Mouse (Mus musculus): ENCODE data around the gene Pgm2. TPM values are rescaled to one million over a fixed set of nuclear protein-coding genes. Genes with fewer than 3 reads are reported as not detected.

Gene Pgm2
- polyA plus RNA-seq, 1 experiment: 75.7 TPM

GRCm38 (mm10) chr5:64101993-64102716 lies 9.4 kb downstream of the Pgm2 start:
- no peak for TF ChIP-seq GATA1 (IDR thresholded peaks at IDR 0.05; ENCODE audit: low read length)

GRCm38 (mm10) chr5:64102717-64103075 lies 9.9 kb downstream of the Pgm2 start:
- no peak for TF ChIP-seq GATA1 (IDR thresholded peaks at IDR 0.05; ENCODE audit: low read length)

GRCm38 (mm10) chr5:64107596-64108289 lies 15.0 kb downstream of the Pgm2 start:
- TF ChIP-seq GATA1 (IDR thresholded peaks at IDR 0.05; ENCODE audit: low read length): no peak

GRCm38 (mm10) chr5:64109217-64109616 lies 16.5 kb downstream of the Pgm2 start:
- TF ChIP-seq GATA1 (IDR thresholded peaks at IDR 0.05; ENCODE audit: low read length): no peak

- no peak for TF ChIP-seq GATA1 (IDR thresholded peaks at IDR 0.05; ENCODE audit: low read length)
Measured at GRCm38 (mm10) chr5:64112360-64112759, 19.6 kb downstream of the Pgm2 start.

- no peak for TF ChIP-seq GATA1 (IDR thresholded peaks at IDR 0.05; ENCODE audit: low read length)
Measured at GRCm38 (mm10) chr5:64114210-64114609, 21.5 kb downstream of the Pgm2 start.

- no peak for TF ChIP-seq GATA1 (IDR thresholded peaks at IDR 0.05; ENCODE audit: low read length)
Measured at GRCm38 (mm10) chr5:64117191-64117590, 24.4 kb downstream of the Pgm2 start.

- no peak for TF ChIP-seq GATA1 (IDR thresholded peaks at IDR 0.05; ENCODE audit: low read length)
Measured at GRCm38 (mm10) chr5:64125783-64126182, 33.0 kb downstream of the Pgm2 start.

- no peak for TF ChIP-seq GATA1 (IDR thresholded peaks at IDR 0.05; ENCODE audit: low read length)
Measured at GRCm38 (mm10) chr5:64131550-64131949, 38.8 kb downstream of the Pgm2 start.

GRCm38 (mm10) chr5:64133901-64134300 lies 41.2 kb downstream of the Pgm2 start:
- no peak for TF ChIP-seq GATA1 (IDR thresholded peaks at IDR 0.05; ENCODE audit: low read length)

GRCm38 (mm10) chr5:64136325-64136724 lies 43.6 kb downstream of the Pgm2 start:
- TF ChIP-seq GATA1 (IDR thresholded peaks at IDR 0.05; ENCODE audit: low read length): no peak

- no peak for TF ChIP-seq GATA1 (IDR thresholded peaks at IDR 0.05; ENCODE audit: low read length)
Measured at GRCm38 (mm10) chr5:64140202-64140601, 47.5 kb downstream of the Pgm2 start.

- no peak for TF ChIP-seq GATA1 (IDR thresholded peaks at IDR 0.05; ENCODE audit: low read length)
Measured at GRCm38 (mm10) chr5:64144315-64144714, 51.6 kb downstream of the Pgm2 start.

- no peak for TF ChIP-seq GATA1 (IDR thresholded peaks at IDR 0.05; ENCODE audit: low read length)
Measured at GRCm38 (mm10) chr5:64146384-64147005, 53.7 kb downstream of the Pgm2 start.

- TF ChIP-seq GATA1 (IDR thresholded peaks at IDR 0.05; ENCODE audit: low read length): no peak
Measured at GRCm38 (mm10) chr5:64149184-64150127, 56.7 kb downstream of the Pgm2 start.

Measured in G1E-ER4 (cell line).